ENCODE assay signal across 9 mouse cellular contexts in genomic region chr10:13170739-13171448, GRCm38 (mm10). TPM values are rescaled to one million over a fixed set of nuclear protein-coding genes. Genes with fewer than 3 reads are reported as not detected.
DNase-seq lines count a peak whose midpoint lies in the region; ATAC-seq lines count a peak whose summit lies in the region.
"Had no signal": no experiment of that assay in that cellular context is flagged by ENCODE, and none has a peak within 500 bp of the region (broad histone marks: within the 10 kb centered on the region; RNA-seq: fewer than 3 reads in every experiment).

No protein-coding gene starts in this region.

- peak; percentile 77 for ATAC-seq in forebrain, embryonic 13.5 days
- no peak; the same call in 1 of the 2 replicates for ATAC-seq in forebrain, embryonic 12.5 days (ENCODE audit: low FRiP score)
- ATAC-seq in lung, embryonic 16.5 days (ENCODE audit: low read depth): peak; percentile 86
- ATAC-seq in hindbrain, embryonic 12.5 days (ENCODE audit: low FRiP score): 0 out of 2 replicates have a peak, but pooled peaks have one; percentile 29
- no peak for ATAC-seq in neural tube, embryonic 11.5 days (ENCODE audit: insufficient read depth, low FRiP score, low TSS enrichment)

- peaks cover 22% of the 10 kb centered on the region for H3K4me1 ChIP-seq in forebrain, embryonic 13.5 days
- H3K4me1 ChIP-seq in forebrain, embryonic 12.5 days: peaks cover 26% of the 10 kb centered on the region
- H3K4me1 ChIP-seq in lung, embryonic 16.5 days (replicated peaks; ENCODE audit: control insufficient read depth, insufficient read depth, low read length): peaks cover 23% of the 10 kb centered on the region
- H3K4me1 ChIP-seq in hindbrain, embryonic 12.5 days: peaks cover 8% of the 10 kb centered on the region
- peaks cover 9% of the 10 kb centered on the region; the same call in 1 of the 2 replicates for H3K4me1 ChIP-seq in neural tube, embryonic 11.5 days (ENCODE audit: control insufficient read depth, insufficient read depth, low read length)

- no peak for DNase-seq in lung, postnatal 10 days
- DNase-seq in neural tube, embryonic 11.5 days (ENCODE audit: low spot score): peak; percentile 18
- no peak for DNase-seq in left cerebral cortex, adult 9 months (ENCODE audit: low spot score in 2 of 2)
- no peak for DNase-seq in spleen, postnatal 10 days (ENCODE audit: low spot score in 2 of 2)

- H3K36me3 ChIP-seq in forebrain, embryonic 13.5 days (ENCODE audit: poor library complexity, severe bottlenecking): 0 out of 2 replicates have a peak, but pooled peaks cover 3% of the 10 kb centered on the region
- H3K36me3 ChIP-seq in forebrain, embryonic 12.5 days (replicated peaks): peaks cover under 1% of the 10 kb centered on the region; the same call in 1 of the 2 replicates
- no peaks in the 10 kb centered on the region for H3K36me3 ChIP-seq in lung, embryonic 16.5 days (ENCODE audit: control insufficient read depth, insufficient read depth, low read length)
- peaks cover under 1% of the 10 kb centered on the region; the same call in 1 of the 2 replicates for H3K36me3 ChIP-seq in hindbrain, embryonic 12.5 days
- H3K36me3 ChIP-seq in neural tube, embryonic 11.5 days (ENCODE audit: control insufficient read depth, insufficient read depth, low read length): no peaks in the 10 kb centered on the region

- no peaks in the 10 kb centered on the region for H3K9me3 ChIP-seq in forebrain, embryonic 13.5 days (replicated peaks)
- H3K9me3 ChIP-seq in forebrain, embryonic 12.5 days: no peaks in the 10 kb centered on the region
- no peaks in the 10 kb centered on the region for H3K9me3 ChIP-seq in lung, embryonic 16.5 days (ENCODE audit: control insufficient read depth, low read length)
- H3K9me3 ChIP-seq in hindbrain, embryonic 12.5 days (replicated peaks): no peaks in the 10 kb centered on the region
- no peaks in the 10 kb centered on the region for H3K9me3 ChIP-seq in neural tube, embryonic 11.5 days (ENCODE audit: control insufficient read depth, low read length)

- no peak overlapping the region for H3K9ac ChIP-seq in forebrain, embryonic 13.5 days
- no peak overlapping the region for H3K9ac ChIP-seq in forebrain, embryonic 12.5 days
- H3K9ac ChIP-seq in lung, embryonic 16.5 days (ENCODE audit: low read length): no peak overlapping the region
- no peak overlapping the region for H3K9ac ChIP-seq in hindbrain, embryonic 12.5 days
- no peak overlapping the region for H3K9ac ChIP-seq in neural tube, embryonic 11.5 days (ENCODE audit: low read length)

- peak overlapping the region; percentile 65 for H3K27ac ChIP-seq in forebrain, embryonic 13.5 days
- H3K27ac ChIP-seq in forebrain, embryonic 12.5 days: no peak overlapping the region
- H3K27ac ChIP-seq in lung, embryonic 16.5 days (ENCODE audit: low read length): peak overlapping the region; percentile 78
- H3K27ac ChIP-seq in hindbrain, embryonic 12.5 days: no peak overlapping the region
- H3K27ac ChIP-seq in neural tube, embryonic 11.5 days (ENCODE audit: low read depth, low read length): 0 out of 2 replicates have a peak overlapping the region, but pooled peaks have one; percentile 8

- H3K4me2 ChIP-seq in forebrain, embryonic 13.5 days: no peak overlapping the region
- no peak overlapping the region for H3K4me2 ChIP-seq in forebrain, embryonic 12.5 days
- H3K4me2 ChIP-seq in lung, embryonic 16.5 days (ENCODE audit: low read depth, low read length): no peak overlapping the region
- no peak overlapping the region for H3K4me2 ChIP-seq in hindbrain, embryonic 12.5 days (replicated peaks)
- no peak overlapping the region for H3K4me2 ChIP-seq in neural tube, embryonic 11.5 days (ENCODE audit: low read depth)

- 44% methylated on average over 12 of the region's 12 CpGs for WGBS in forebrain, embryonic 13.5 days
- 62% methylated on average over 12 of the region's 12 CpGs for WGBS in forebrain, embryonic 12.5 days
- 25% methylated on average over 12 of the region's 12 CpGs for WGBS in lung, embryonic 16.5 days
- 45% methylated on average over 12 of the region's 12 CpGs for WGBS in hindbrain, embryonic 12.5 days
- 44% methylated on average over 12 of the region's 12 CpGs for WGBS in neural tube, embryonic 11.5 days

- no peak overlapping the region for H3K4me3 ChIP-seq in forebrain, embryonic 13.5 days
- H3K4me3 ChIP-seq in forebrain, embryonic 12.5 days (replicated peaks): no peak overlapping the region
- no peak overlapping the region for H3K4me3 ChIP-seq in lung, embryonic 16.5 days (ENCODE audit: low read length)
- no peak overlapping the region for H3K4me3 ChIP-seq in hindbrain, embryonic 12.5 days
- H3K4me3 ChIP-seq in neural tube, embryonic 11.5 days (ENCODE audit: low read depth, low read length): no peak overlapping the region
- H3K4me3 ChIP-seq: erythroblast, embryonic 14.5 days had no signal

- H3K27me3 ChIP-seq in forebrain, embryonic 13.5 days: no peaks in the 10 kb centered on the region
- H3K27me3 ChIP-seq in forebrain, embryonic 12.5 days: no peaks in the 10 kb centered on the region
- H3K27me3 ChIP-seq in lung, embryonic 16.5 days (ENCODE audit: control insufficient read depth, insufficient read depth, low read depth, low read length): no peaks in the 10 kb centered on the region
- H3K27me3 ChIP-seq in hindbrain, embryonic 12.5 days: no peaks in the 10 kb centered on the region
- no peaks in the 10 kb centered on the region for H3K27me3 ChIP-seq in neural tube, embryonic 11.5 days (ENCODE audit: control insufficient read depth, insufficient read depth, low read length)

RNA-seq across cellular contexts. Expression of gene Zc2hc1b, which starts 6.9 kb away (rescaled TPM):
- polyA plus RNA-seq in forebrain, embryonic 13.5 days (2015; fragmentation: Nextera tagmentation; extraction: Ambion mirVana): not detected in 2 replicates
- polyA plus RNA-seq in forebrain, embryonic 12.5 days (2016; fragmentation: Nextera tagmentation; extraction: Ambion mirVana): not detected in 2 replicates
- polyA plus RNA-seq in lung, embryonic 16.5 days (2015; fragmentation: Nextera tagmentation; extraction: Ambion mirVana): not detected in 2 replicates
- not detected in 2 replicates for polyA plus RNA-seq in hindbrain, embryonic 12.5 days (2016; fragmentation: Nextera tagmentation; extraction: Ambion mirVana)
- not detected in 2 replicates for polyA plus RNA-seq in neural tube, embryonic 11.5 days (2014; fragmentation: Nextera tagmentation; extraction: Ambion mirVana)
- polyA plus RNA-seq: erythroblast, embryonic 14.5 days had no signal

RNA-seq across cellular contexts. Expression of gene Ltv1, which starts 22.1 kb away (rescaled TPM):
- polyA plus RNA-seq in forebrain, embryonic 13.5 days (2015; fragmentation: Nextera tagmentation; extraction: Ambion mirVana): 45.4 and 48.3 TPM in 2 replicates
- 59.7 and 60.6 TPM in 2 replicates for polyA plus RNA-seq in forebrain, embryonic 12.5 days (2016; fragmentation: Nextera tagmentation; extraction: Ambion mirVana)
- polyA plus RNA-seq in lung, embryonic 16.5 days (2015; fragmentation: Nextera tagmentation; extraction: Ambion mirVana): 54.9 and 63.4 TPM in 2 replicates
- polyA plus RNA-seq in hindbrain, embryonic 12.5 days (2016; fragmentation: Nextera tagmentation; extraction: Ambion mirVana): 47.1 and 48.0 TPM in 2 replicates
- 74.5 and 78.5 TPM in 2 replicates for polyA plus RNA-seq in neural tube, embryonic 11.5 days (2014; fragmentation: Nextera tagmentation; extraction: Ambion mirVana)

Comparison
In these comparisons a context has a peak if more than half of its experiments do, and no peak if none do; other contexts are left out.
1. ATAC-seq: peak in forebrain, embryonic 13.5 days (single experiment), lung, embryonic 16.5 days (single experiment) and hindbrain, embryonic 12.5 days (single experiment); none in forebrain, embryonic 12.5 days (single experiment) and neural tube, embryonic 11.5 days (single experiment).
2. H3K27ac ChIP-seq: peak in forebrain, embryonic 13.5 days (single experiment), lung, embryonic 16.5 days (single experiment) and neural tube, embryonic 11.5 days (single experiment); none in forebrain, embryonic 12.5 days (single experiment) and hindbrain, embryonic 12.5 days (single experiment).